Mouse (Mus musculus) 416B (cell line): ENCODE data around the gene Hhipl2.
A peak's percentile ranks its signal among the peaks of the same experiment; 100 is the strongest.
"Not testable (repeated sequence)": the region's sequence is repeated elsewhere in the genome, so short reads cannot be mapped to it uniquely, and the experiment has no call there.

Experiments
- DNase-seq: peaks from one replicate; pipeline ENCODE4 v3.0.0; 2011; ENCODE audit warnings: low read depth

Gene Hhipl2

GRCm38 (mm10) chr1:183417873-183418272, at the start of gene Hhipl2:
Gene Hhipl2, plus strand, starts transcription at chr1:183418215.
- no peak for DNase-seq

- no peak for DNase-seq
Measured at GRCm38 (mm10) chr1:183368601-183369400, 49.2 kb upstream of the Hhipl2 start.

- peak; percentile 92 for DNase-seq
Measured at GRCm38 (mm10) chr1:183369427-183370014, 48.5 kb upstream of the Hhipl2 start, which contains the start of gene Mia3. Gene Mia3, minus strand, starts transcription at chr1:183369553.

GRCm38 (mm10) chr1:183374728-183375127, 43.3 kb upstream of the Hhipl2 start:
- no peak for DNase-seq

GRCm38 (mm10) chr1:183377045-183377444, 41.0 kb upstream of the Hhipl2 start:
- DNase-seq: no peak

- peak; percentile 45 for DNase-seq
Measured at GRCm38 (mm10) chr1:183378321-183378941, 39.6 kb upstream of the Hhipl2 start.

GRCm38 (mm10) chr1:183379376-183379775, 38.6 kb upstream of the Hhipl2 start:
- not testable (repeated sequence) for DNase-seq

- DNase-seq: no peak
Measured at GRCm38 (mm10) chr1:183381816-183382215, 36.2 kb upstream of the Hhipl2 start.

- DNase-seq: no peak
Measured at GRCm38 (mm10) chr1:183382621-183383020, 35.4 kb upstream of the Hhipl2 start.

GRCm38 (mm10) chr1:183387421-183387820, 30.6 kb upstream of the Hhipl2 start:
- not testable (repeated sequence) for DNase-seq

GRCm38 (mm10) chr1:183388426-183389406, 29.3 kb upstream of the Hhipl2 start, which contains the start of gene Taf1a:
Gene Taf1a, plus strand, starts transcription at chr1:183388981.
- DNase-seq: peak; percentile 93

- no peak for DNase-seq
Measured at GRCm38 (mm10) chr1:183403396-183403795, 14.6 kb upstream of the Hhipl2 start.

- DNase-seq: peak; percentile 60
Measured at GRCm38 (mm10) chr1:183414081-183414727, 3.8 kb upstream of the Hhipl2 start.

- DNase-seq: no peak
Measured at GRCm38 (mm10) chr1:183419741-183420140, 1.7 kb downstream of the Hhipl2 start.

- DNase-seq: no peak
Measured at GRCm38 (mm10) chr1:183420296-183420695, 2.3 kb downstream of the Hhipl2 start.

GRCm38 (mm10) chr1:183424100-183424499, 6.1 kb downstream of the Hhipl2 start:
- no peak for DNase-seq

- DNase-seq: peak; percentile 94
Measured at GRCm38 (mm10) chr1:183434918-183435317, 16.9 kb downstream of the Hhipl2 start.

- peak; percentile 85 for DNase-seq
Measured at GRCm38 (mm10) chr1:183439036-183439435, 21.0 kb downstream of the Hhipl2 start.

- peak; percentile 88 for DNase-seq
Measured at GRCm38 (mm10) chr1:183442015-183442774, 24.2 kb downstream of the Hhipl2 start.

GRCm38 (mm10) chr1:183453066-183453465, 35.1 kb downstream of the Hhipl2 start:
- no peak for DNase-seq
